Comparison of ENCODE assay signal across 8 mouse cellular contexts in the genomic region with DNA sequence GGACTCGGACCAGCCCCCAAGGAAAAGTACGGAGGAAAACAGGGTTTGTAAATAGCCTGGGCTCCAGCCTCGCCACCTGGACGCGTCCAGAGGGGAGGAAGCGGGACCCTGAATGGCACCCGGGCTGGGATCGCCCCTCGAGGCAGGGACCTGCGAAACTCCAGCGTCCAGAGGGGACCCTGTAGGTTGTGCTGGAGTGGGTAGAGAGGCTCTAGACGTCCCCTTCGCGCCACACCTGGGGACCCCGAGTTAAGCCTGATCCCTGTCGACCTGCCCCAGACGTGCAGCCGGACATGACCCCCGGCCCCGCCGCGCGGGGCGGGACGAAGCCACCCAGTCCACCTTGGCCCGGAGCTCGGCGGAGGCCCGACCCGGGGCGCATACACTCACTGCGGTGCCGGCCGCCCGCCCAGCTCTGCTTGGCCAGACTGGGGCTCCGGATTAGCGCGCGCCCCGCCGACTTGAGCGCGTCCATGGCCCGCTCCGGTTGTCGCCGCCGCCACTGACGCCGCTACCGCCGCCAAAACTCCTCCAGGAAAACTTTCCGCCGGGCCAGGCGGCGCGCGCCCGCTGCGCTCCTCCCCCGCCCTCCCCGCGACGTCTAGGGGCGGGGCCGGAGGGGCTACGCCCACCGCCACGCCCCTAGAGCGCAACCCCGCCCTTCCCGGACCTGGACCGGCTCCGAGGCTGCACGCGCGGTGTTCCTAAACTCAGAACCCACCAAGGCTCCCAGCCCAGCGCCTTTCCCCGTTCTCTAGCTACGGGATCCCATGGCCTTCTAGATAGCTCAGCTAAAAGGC. TPM values are rescaled to one million over a fixed set of nuclear protein-coding genes. Genes with fewer than 3 reads are reported as not detected.
DNase-seq lines count a peak whose midpoint lies in the region; ATAC-seq and TF ChIP-seq lines count a peak whose summit lies in the region.

A gene (minus strand): TSS at position 599 of the 800 bp plus-strand sequence.

- peaks cover 4% of the 10 kb centered on the region; the same call in 1 of the 2 replicates for H3K27me3 ChIP-seq in embryonic facial prominence, embryonic 11.5 days (ENCODE audit: control insufficient read depth, insufficient read depth, low read length)
- peaks cover 43% of the 10 kb centered on the region for H3K27me3 ChIP-seq in neural tube, embryonic 15.5 days (replicated peaks)
- H3K27me3 ChIP-seq in thymus, adult 2 months (ENCODE audit: control insufficient read depth, insufficient read depth, low read length) = no peaks in the 10 kb centered on the region; the same call in 1 of the 2 replicates

- under 1% methylated on average over 78 of the region's 80 CpGs for WGBS in embryonic facial prominence, embryonic 11.5 days
- 1% methylated on average over 80 of the region's 80 CpGs for WGBS in lung, adult 2 months
- WGBS in neural tube, embryonic 15.5 days = under 1% methylated on average over 72 of the region's 80 CpGs
- under 1% methylated on average over 79 of the region's 80 CpGs for WGBS in thymus, adult 2 months

- peak within 1 kb of the TSS; percentile 65 for H3K4me3 ChIP-seq in embryonic facial prominence, embryonic 11.5 days (ENCODE audit: low read depth, low read length)
- H3K4me3 ChIP-seq in lung, adult 2 months (replicated peaks; ENCODE audit: extremely low read depth, low read depth, low read length) = peak within 1 kb of the TSS; percentile 70
- H3K4me3 ChIP-seq in neural tube, embryonic 15.5 days (replicated peaks) = peak within 1 kb of the TSS; percentile 49
- H3K4me3 ChIP-seq in thymus, adult 2 months (ENCODE audit: control insufficient read depth, insufficient read depth, low read length) = peak within 1 kb of the TSS; percentile 61

- peaks cover 5% of the 10 kb centered on the region for H3K4me1 ChIP-seq in embryonic facial prominence, embryonic 11.5 days (ENCODE audit: control insufficient read depth, insufficient read depth, low read length)
- peaks cover 28% of the 10 kb centered on the region for H3K4me1 ChIP-seq in lung, adult 2 months (ENCODE audit: control insufficient read depth, insufficient read depth, low read length)
- peaks cover 25% of the 10 kb centered on the region for H3K4me1 ChIP-seq in neural tube, embryonic 15.5 days
- H3K4me1 ChIP-seq in thymus, adult 2 months (replicated peaks; ENCODE audit: control insufficient read depth, insufficient read depth, low read length) = peaks cover 39% of the 10 kb centered on the region

- H3K4me2 ChIP-seq in embryonic facial prominence, embryonic 11.5 days (ENCODE audit: low read depth, low read length) = peak within 1 kb of the TSS; percentile 78
- H3K4me2 ChIP-seq in neural tube, embryonic 15.5 days = peak within 1 kb of the TSS; percentile 94

- H3K36me3 ChIP-seq in embryonic facial prominence, embryonic 11.5 days (replicated peaks; ENCODE audit: control insufficient read depth, insufficient read depth, low read depth, low read length) = no peaks in the 10 kb centered on the region
- no peaks in the 10 kb centered on the region for H3K36me3 ChIP-seq in neural tube, embryonic 15.5 days
- no peaks in the 10 kb centered on the region for H3K36me3 ChIP-seq in thymus, adult 2 months (ENCODE audit: control insufficient read depth, insufficient read depth, low read length)

- peak; percentile 76 to 81 for DNase-seq in B cell, adult 2 months
- DNase-seq in adrenal gland, adult 2 months = peak; percentile 92
- peak; percentile 88 for DNase-seq in embryonic facial prominence, embryonic 11.5 days (ENCODE audit: low spot score)
- peak; percentile 82 to 83 for DNase-seq in heart, adult 9 months (ENCODE audit: low spot score in 2 of 2)
- DNase-seq in kidney, adult 9 months = peak; percentile 75
- peak; percentile 83 for DNase-seq in lung, adult 2 months
- DNase-seq in thymus, adult 2 months = peak; percentile 75

- TF ChIP-seq CTCF in lung, adult 2 months (IDR thresholded peaks at IDR 0.05; ENCODE audit: insufficient read depth, low read length) = no peak
- TF ChIP-seq CTCF in thymus, adult 2 months (IDR thresholded peaks at IDR 0.05; ENCODE audit: borderline replicate concordance, control insufficient read depth, extremely low read depth, insufficient read depth, low read length, poor library complexity) = 0 out of 2 replicates have a peak, but pooled peaks have one; percentile 30

- peak within 1 kb of the TSS; percentile 71 for H3K9ac ChIP-seq in embryonic facial prominence, embryonic 11.5 days (replicated peaks; ENCODE audit: low read length)
- H3K9ac ChIP-seq in neural tube, embryonic 15.5 days (replicated peaks) = peak within 1 kb of the TSS; percentile 55

- no peaks in the 10 kb centered on the region for H3K9me3 ChIP-seq in embryonic facial prominence, embryonic 11.5 days (replicated peaks; ENCODE audit: control insufficient read depth, low read length)
- H3K9me3 ChIP-seq in neural tube, embryonic 15.5 days (replicated peaks) = no peaks in the 10 kb centered on the region

- ATAC-seq in embryonic facial prominence, embryonic 11.5 days (replicated peaks; ENCODE audit: insufficient number of reproducible peaks, low FRiP score, low TSS enrichment, low read depth) = peak; percentile 76
- peak; percentile 71; the same call in 1 of the 2 replicates for ATAC-seq in neural tube, embryonic 15.5 days (ENCODE audit: low FRiP score)

- 0 out of 2 replicates have a peak within 1 kb of the TSS, but pooled peaks have one; percentile 16 for H3K27ac ChIP-seq in embryonic facial prominence, embryonic 11.5 days (replicated peaks; ENCODE audit: low read depth, low read length)
- H3K27ac ChIP-seq in neural tube, embryonic 15.5 days (replicated peaks) = no peak within 1 kb of the TSS
- no peak within 1 kb of the TSS for H3K27ac ChIP-seq in thymus, adult 2 months (ENCODE audit: control insufficient read depth, insufficient read depth, low read length)

- peak; percentile 69; the same call in 1 of the 2 replicates for TF ChIP-seq POLR2A in lung, adult 2 months (IDR thresholded peaks at IDR 0.05; ENCODE audit: borderline replicate concordance, extremely low read depth, low read depth, low read length)
- TF ChIP-seq POLR2A in thymus, adult 2 months (IDR thresholded peaks at IDR 0.05; ENCODE audit: control insufficient read depth, extremely low read depth, insufficient read depth, low read length, poor library complexity) = 0 out of 2 replicates have a peak, but pooled peaks have one; percentile 36

RNA-seq across cellular contexts. Expression of the gene that starts here (rescaled TPM):
- 10 to 100 TPM; 42.1 to 49.3 TPM for total RNA-seq in adrenal gland, adult 2 months (2021)
- polyA plus RNA-seq in adrenal gland, adult 2 months (2012; rRNA removed) = 23.0 and 28.1 TPM in 2 replicates
- 9.6 and 11.4 TPM in 2 replicates for polyA plus RNA-seq in embryonic facial prominence, embryonic 11.5 days (2014; fragmentation: Nextera tagmentation; extraction: Ambion mirVana)
- 23.3 and 30.6 TPM in 2 replicates for polyA plus RNA-seq in lung, adult 2 months (2012; rRNA removed)
- 2.4 and 7.9 TPM in 2 replicates for polyA plus RNA-seq in neural tube, embryonic 15.5 days (2015; fragmentation: Nextera tagmentation; extraction: Ambion mirVana)
- polyA plus RNA-seq in thymus, adult 2 months (2012; rRNA removed) = 25.3 and 26.0 TPM in 2 replicates
